ENCODE assay signal across 8 mouse cellular contexts in genomic region chrX:95657804-95658599, GRCm38 (mm10). TPM values are rescaled to one million over a fixed set of nuclear protein-coding genes. Genes with fewer than 3 reads are reported as not detected.
DNase-seq lines count a peak whose midpoint lies in the region; ATAC-seq and TF ChIP-seq lines count a peak whose summit lies in the region.

TSS of gene Zc4h2 (minus strand) at chrX:95658509.

- TF ChIP-seq EP300 in heart, adult 2 months (IDR thresholded peaks at IDR 0.05; ENCODE audit: insufficient read depth, low read depth, low read length) = no peak

- peak within 1 kb of the TSS; percentile 19; the same call in 1 of the 2 replicates for H3K4me2 ChIP-seq in embryonic facial prominence, embryonic 11.5 days (ENCODE audit: low read depth, low read length)
- H3K4me2 ChIP-seq in limb, embryonic 11.5 days (ENCODE audit: low read depth, severe bottlenecking) = peak within 1 kb of the TSS; percentile 43
- peak within 1 kb of the TSS; percentile 55 for H3K4me2 ChIP-seq in midbrain, embryonic 13.5 days (replicated peaks)

- no peak within 1 kb of the TSS for H3K27ac ChIP-seq in embryonic facial prominence, embryonic 11.5 days (replicated peaks; ENCODE audit: low read depth, low read length)
- peak within 1 kb of the TSS; percentile 78 for H3K27ac ChIP-seq in heart, adult 2 months
- H3K27ac ChIP-seq in kidney, adult 2 months (ENCODE audit: insufficient read depth, low read depth, low read length) = peak within 1 kb of the TSS; percentile 83
- no peak within 1 kb of the TSS for H3K27ac ChIP-seq in limb, embryonic 11.5 days (replicated peaks; ENCODE audit: low read depth, low read length)
- H3K27ac ChIP-seq in midbrain, embryonic 13.5 days = peak within 1 kb of the TSS; percentile 73; the same call in 1 of the 2 replicates

- peak within 1 kb of the TSS; percentile 40 for H3K4me3 ChIP-seq in embryonic facial prominence, embryonic 11.5 days (ENCODE audit: low read depth, low read length)
- H3K4me3 ChIP-seq in heart, adult 2 months = peak within 1 kb of the TSS; percentile 68
- peak within 1 kb of the TSS; percentile 67 for H3K4me3 ChIP-seq in kidney, adult 2 months (ENCODE audit: insufficient read depth, low read depth, low read length)
- peak within 1 kb of the TSS; percentile 34 for H3K4me3 ChIP-seq in limb, embryonic 11.5 days (ENCODE audit: low read depth, low read length)
- H3K4me3 ChIP-seq in midbrain, embryonic 13.5 days (replicated peaks) = peak within 1 kb of the TSS; percentile 48

- no peak for TF ChIP-seq POLR2A in heart, adult 2 months (IDR thresholded peaks at IDR 0.05; ENCODE audit: insufficient read depth, low read depth, low read length)
- TF ChIP-seq POLR2A in kidney, adult 2 months (IDR thresholded peaks at IDR 0.05; ENCODE audit: low read depth, low read length) = no peak

- H3K27me3 ChIP-seq in embryonic facial prominence, embryonic 11.5 days (ENCODE audit: control insufficient read depth, insufficient read depth, low read length) = no peaks in the 10 kb centered on the region
- no peaks in the 10 kb centered on the region for H3K27me3 ChIP-seq in heart, adult 2 months (ENCODE audit: control insufficient read depth, insufficient read depth, low read length)
- no peaks in the 10 kb centered on the region for H3K27me3 ChIP-seq in kidney, adult 2 months (replicated peaks; ENCODE audit: control insufficient read depth, insufficient read depth, low read length)
- H3K27me3 ChIP-seq in limb, embryonic 11.5 days (ENCODE audit: control insufficient read depth, insufficient read depth, low read length) = no peaks in the 10 kb centered on the region
- H3K27me3 ChIP-seq in midbrain, embryonic 13.5 days = no peaks in the 10 kb centered on the region

- H3K9me3 ChIP-seq in embryonic facial prominence, embryonic 11.5 days (replicated peaks; ENCODE audit: control insufficient read depth, low read length) = no peaks in the 10 kb centered on the region
- H3K9me3 ChIP-seq in limb, embryonic 11.5 days (ENCODE audit: control insufficient read depth, low read length) = no peaks in the 10 kb centered on the region
- H3K9me3 ChIP-seq in midbrain, embryonic 13.5 days = no peaks in the 10 kb centered on the region

- ATAC-seq in embryonic facial prominence, embryonic 11.5 days (replicated peaks; ENCODE audit: insufficient number of reproducible peaks, low FRiP score, low TSS enrichment, low read depth) = peak; percentile 100
- ATAC-seq in limb, embryonic 11.5 days (ENCODE audit: insufficient number of reproducible peaks, low FRiP score, low TSS enrichment, low read depth) = peak; percentile 97
- peak; percentile 100 for ATAC-seq in midbrain, embryonic 13.5 days

- H3K79me2 ChIP-seq in heart, adult 2 months (replicated peaks; ENCODE audit: control insufficient read depth, insufficient read depth, low read length) = no peaks in the 10 kb centered on the region

- 16% methylated on average over 7 of the region's 7 CpGs for WGBS in embryonic facial prominence, embryonic 11.5 days
- 24% methylated on average over 7 of the region's 7 CpGs for whole genome bisulfite sequencing in heart, adult 2 months
- WGBS in kidney, adult 2 months = 9% methylated on average over 7 of the region's 7 CpGs
- WGBS in limb, embryonic 11.5 days = 26% methylated on average over 7 of the region's 7 CpGs
- WGBS in midbrain, embryonic 13.5 days = 24% methylated on average over 7 of the region's 7 CpGs

- no peaks in the 10 kb centered on the region for H3K36me3 ChIP-seq in embryonic facial prominence, embryonic 11.5 days (replicated peaks; ENCODE audit: control insufficient read depth, insufficient read depth, low read depth, low read length)
- no peaks in the 10 kb centered on the region for H3K36me3 ChIP-seq in heart, adult 2 months (ENCODE audit: control insufficient read depth, insufficient read depth, low read length)
- H3K36me3 ChIP-seq in kidney, adult 2 months (ENCODE audit: control insufficient read depth, insufficient read depth, low read length) = no peaks in the 10 kb centered on the region
- no peaks in the 10 kb centered on the region for H3K36me3 ChIP-seq in limb, embryonic 11.5 days (ENCODE audit: control insufficient read depth, insufficient read depth, low read length)
- H3K36me3 ChIP-seq in midbrain, embryonic 13.5 days = no peaks in the 10 kb centered on the region

- intact Hi-C loops in heart, adult 2 months (cut with DNase I) = loop anchor here (10.0 kb wide), 1 partner anchor 213 kb away; the partner anchor contains the start of gene Amer1

- no peak for TF ChIP-seq CTCF in heart, adult 2 months (IDR thresholded peaks at IDR 0.05)
- TF ChIP-seq CTCF in kidney, adult 2 months (conservative IDR thresholded peaks at IDR 0.05; ENCODE audit: insufficient read depth, insufficient read length, low read depth, low read length) = no peak

- H3K4me1 ChIP-seq in embryonic facial prominence, embryonic 11.5 days (ENCODE audit: control insufficient read depth, insufficient read depth, low read length) = no peaks in the 10 kb centered on the region
- no peaks in the 10 kb centered on the region for H3K4me1 ChIP-seq in heart, adult 2 months (ENCODE audit: control insufficient read depth, insufficient read depth, low read length)
- H3K4me1 ChIP-seq in kidney, adult 2 months (ENCODE audit: control insufficient read depth, insufficient read depth, low read length) = no peaks in the 10 kb centered on the region
- no peaks in the 10 kb centered on the region for H3K4me1 ChIP-seq in limb, embryonic 11.5 days (ENCODE audit: control insufficient read depth, insufficient read depth, low read length)
- H3K4me1 ChIP-seq in midbrain, embryonic 13.5 days (replicated peaks) = peaks cover 7% of the 10 kb centered on the region; the same call in 1 of the 2 replicates

- peak within 1 kb of the TSS; percentile 41 for H3K9ac ChIP-seq in embryonic facial prominence, embryonic 11.5 days (replicated peaks; ENCODE audit: low read length)
- H3K9ac ChIP-seq in heart, adult 2 months (ENCODE audit: low read depth, low read length) = peak within 1 kb of the TSS; percentile 73
- H3K9ac ChIP-seq in limb, embryonic 11.5 days (ENCODE audit: low read length) = no peak within 1 kb of the TSS
- peak within 1 kb of the TSS; percentile 62 for H3K9ac ChIP-seq in midbrain, embryonic 13.5 days (replicated peaks)

- DNase-seq in ovary, adult 18-20 months (ENCODE audit: low spot score) = peak; percentile 70
- DNase-seq in ovary, postnatal 10 days (ENCODE audit: low spot score) = no peak
- peak; percentile 85 for DNase-seq in embryonic facial prominence, embryonic 11.5 days (ENCODE audit: low spot score)
- peak; percentile 63 to 78 for DNase-seq in heart, adult 2 months
- peak; percentile 87 for DNase-seq in kidney, adult 2 months
- DNase-seq in limb, embryonic 11.5 days (ENCODE audit: low spot score) = peak; percentile 73
- DNase-seq in spleen, adult 18-20 months = peak; percentile 41 to 46

RNA-seq across cellular contexts. Expression of gene Zc4h2, which starts in this region (rescaled TPM):
- polyA plus RNA-seq in embryonic facial prominence, embryonic 11.5 days (2014; fragmentation: Nextera tagmentation; extraction: Ambion mirVana) = 42.4 and 42.7 TPM in 2 replicates
- 1 to 10 TPM; 1.0 to 1.3 TPM for total RNA-seq in heart, adult 2 months (2021)
- polyA plus RNA-seq in heart, adult 2 months (2012; rRNA removed) = 0.82 and 2.2 TPM in 2 replicates
- polyA plus RNA-seq in kidney, adult 2 months (2012; rRNA removed) = 1.6 and 2.0 TPM in 2 replicates
- 36.6 and 38.2 TPM in 2 replicates for polyA plus RNA-seq in limb, embryonic 11.5 days (2014; fragmentation: Nextera tagmentation; extraction: Ambion mirVana)
- 82.7 and 89.4 TPM in 2 replicates for polyA plus RNA-seq in midbrain, embryonic 13.5 days (2015; fragmentation: Nextera tagmentation; extraction: Ambion mirVana)

Comparison
In these comparisons a context has a peak if more than half of its experiments do, and no peak if none do; other contexts are left out.
1. RNA of gene Zc4h2 (polyA plus RNA-seq): 82.7 to 89.4 TPM in midbrain, embryonic 13.5 days, 42.4 to 42.7 TPM in embryonic facial prominence, embryonic 11.5 days and 36.6 to 38.2 TPM in limb, embryonic 11.5 days; 1.6 to 2.0 TPM in kidney, adult 2 months and 0.82 to 2.2 TPM in heart, adult 2 months; every median in the first group is over 10 times any median in the second.
2. H3K27ac ChIP-seq: peak in heart, adult 2 months (single experiment), kidney, adult 2 months (single experiment) and midbrain, embryonic 13.5 days (single experiment); none in embryonic facial prominence, embryonic 11.5 days (single experiment) and limb, embryonic 11.5 days (single experiment).
3. Peak in every context shown above with its lines, with median percentiles within 50 percentile points of each other: ATAC-seq, H3K4me2 ChIP-seq and H3K4me3 ChIP-seq.